ENCODE assay signal across 18 mouse cellular contexts in genomic region chr14:8102676-8103075, GRCm38 (mm10). TPM values are rescaled to one million over a fixed set of nuclear protein-coding genes. Genes with fewer than 3 reads are reported as not detected.
A peak's percentile ranks its signal among the peaks of the same experiment; 100 is the strongest.
DNase-seq lines count a peak whose midpoint lies in the region; ATAC-seq lines count a peak whose summit lies in the region.
"Had no signal": no experiment of that assay in that cellular context is flagged by ENCODE, and none has a peak within 500 bp of the region (broad histone marks: within the 10 kb centered on the region; RNA-seq: fewer than 3 reads in every experiment).

No protein-coding gene starts in this region.

- H3K27me3 ChIP-seq in kidney, embryonic 16.5 days (ENCODE audit: insufficient read depth, low read length): no peaks in the 10 kb centered on the region
- H3K27me3 ChIP-seq in stomach, embryonic 16.5 days (ENCODE audit: control insufficient read depth, insufficient read depth, low read length): no peaks in the 10 kb centered on the region
- H3K27me3 ChIP-seq in midbrain, embryonic 14.5 days (ENCODE audit: control insufficient read depth, insufficient read depth, low read length): no peaks in the 10 kb centered on the region
- H3K27me3 ChIP-seq: forebrain, embryonic 15.5 days; hindbrain, embryonic 12.5 days; limb, embryonic 13.5 days had no signal

- no peak overlapping the region for H3K9ac ChIP-seq in kidney, embryonic 16.5 days (replicated peaks; ENCODE audit: low read length)
- no peak overlapping the region for H3K9ac ChIP-seq in stomach, embryonic 16.5 days (ENCODE audit: low read length)
- no peak overlapping the region for H3K9ac ChIP-seq in midbrain, embryonic 14.5 days (replicated peaks; ENCODE audit: low read length)
- H3K9ac ChIP-seq: forebrain, embryonic 15.5 days; hindbrain, embryonic 12.5 days; limb, embryonic 13.5 days had no signal

- no peaks in the 10 kb centered on the region for H3K36me3 ChIP-seq in kidney, embryonic 16.5 days (ENCODE audit: insufficient read depth, low read length)
- H3K36me3 ChIP-seq in stomach, embryonic 16.5 days (ENCODE audit: control insufficient read depth, insufficient read depth, low read length): no peaks in the 10 kb centered on the region
- H3K36me3 ChIP-seq in midbrain, embryonic 14.5 days (ENCODE audit: control insufficient read depth, insufficient read depth, low read length): no peaks in the 10 kb centered on the region
- H3K36me3 ChIP-seq: forebrain, embryonic 15.5 days; hindbrain, embryonic 12.5 days had no signal

- peak; percentile 78 for DNase-seq in kidney, adult 11 months
- DNase-seq in lung, postnatal 36 days: peak; percentile 44
- no peak for DNase-seq in lung, postnatal 14 days
- DNase-seq in kidney, postnatal 10 days: peak; percentile 66
- no peak for DNase-seq in midbrain, embryonic 14.5 days
- DNase-seq in spleen, postnatal 36 days (ENCODE audit: low spot score in 2 of 2): no peak
- DNase-seq: adrenal gland, postnatal 14 days; cerebellum, adult 11-12 months; embryo, embryonic 11 days; right cerebral cortex, adult 18-20 months had no signal

- WGBS in kidney, embryonic 16.5 days: 74% methylated on average over 12 of the region's 12 CpGs
- WGBS in stomach, embryonic 16.5 days: 65% methylated on average over 12 of the region's 12 CpGs
- WGBS in midbrain, embryonic 14.5 days: 82% methylated on average over 12 of the region's 12 CpGs

- no peak for ATAC-seq in kidney, embryonic 16.5 days (ENCODE audit: low FRiP score, low TSS enrichment)
- no peak for ATAC-seq in stomach, embryonic 16.5 days (ENCODE audit: insufficient read depth, low FRiP score)
- ATAC-seq in midbrain, embryonic 14.5 days (ENCODE audit: low FRiP score, low TSS enrichment): no peak
- ATAC-seq: forebrain, embryonic 15.5 days; intestine, embryonic 16.5 days had no signal

- H3K9me3 ChIP-seq in kidney, embryonic 16.5 days (ENCODE audit: low read length): no peaks in the 10 kb centered on the region
- H3K9me3 ChIP-seq in stomach, embryonic 16.5 days (replicated peaks; ENCODE audit: control insufficient read depth, low read length): no peaks in the 10 kb centered on the region
- H3K9me3 ChIP-seq in midbrain, embryonic 14.5 days (ENCODE audit: control insufficient read depth, low read length): no peaks in the 10 kb centered on the region
- H3K9me3 ChIP-seq: forebrain, embryonic 15.5 days; G1E; heart, embryonic 10.5 days; hindbrain, embryonic 12.5 days; limb, embryonic 13.5 days had no signal

- H3K4me2 ChIP-seq in kidney, embryonic 16.5 days (replicated peaks; ENCODE audit: low read depth, low read length): no peak overlapping the region
- H3K4me2 ChIP-seq in stomach, embryonic 16.5 days (ENCODE audit: low read depth, low read length): 0 out of 2 replicates have a peak overlapping the region, but pooled peaks have one; percentile 0
- H3K4me2 ChIP-seq in midbrain, embryonic 14.5 days (ENCODE audit: low read length): no peak overlapping the region
- H3K4me2 ChIP-seq: forebrain, embryonic 15.5 days; hindbrain, embryonic 12.5 days; limb, embryonic 13.5 days had no signal

- no peak overlapping the region for H3K27ac ChIP-seq in kidney, embryonic 16.5 days (ENCODE audit: low read length)
- no peak overlapping the region for H3K27ac ChIP-seq in stomach, embryonic 16.5 days (ENCODE audit: low read length)
- H3K27ac ChIP-seq in midbrain, embryonic 14.5 days (replicated peaks; ENCODE audit: low read depth, low read length): no peak overlapping the region
- H3K27ac ChIP-seq: forebrain, embryonic 15.5 days; heart, embryonic 10.5 days; hindbrain, embryonic 12.5 days; limb, embryonic 13.5 days had no signal

- H3K4me1 ChIP-seq in kidney, embryonic 16.5 days (ENCODE audit: insufficient read depth, low read length): peaks cover 21% of the 10 kb centered on the region
- H3K4me1 ChIP-seq in stomach, embryonic 16.5 days (ENCODE audit: control insufficient read depth, insufficient read depth, low read length): peaks cover 12% of the 10 kb centered on the region; the same call in 1 of the 2 replicates
- H3K4me1 ChIP-seq in midbrain, embryonic 14.5 days (ENCODE audit: control insufficient read depth, insufficient read depth, low read length): peaks cover 11% of the 10 kb centered on the region

- H3K4me3 ChIP-seq in kidney, embryonic 16.5 days (ENCODE audit: low read length): no peak overlapping the region
- H3K4me3 ChIP-seq in stomach, embryonic 16.5 days (replicated peaks; ENCODE audit: low read length): no peak overlapping the region
- no peak overlapping the region for H3K4me3 ChIP-seq in midbrain, embryonic 14.5 days (replicated peaks; ENCODE audit: low read depth, low read length)
- H3K4me3 ChIP-seq: forebrain, embryonic 15.5 days; heart, embryonic 10.5 days; hindbrain, embryonic 12.5 days; limb, embryonic 13.5 days had no signal

RNA-seq across cellular contexts. Expression of gene Pxk, which starts 4.7 kb away (rescaled TPM):
- polyA plus RNA-seq in kidney, embryonic 16.5 days (2015; fragmentation: Nextera tagmentation; extraction: Ambion mirVana): 36.7 and 39.8 TPM in 2 replicates
- polyA plus RNA-seq in stomach, embryonic 16.5 days (2015; fragmentation: Nextera tagmentation; extraction: Ambion mirVana): 44.7 TPM in 2 replicates
- polyA plus RNA-seq in midbrain, embryonic 14.5 days (2014; fragmentation: Nextera tagmentation; extraction: Ambion mirVana): 48.4 and 57.1 TPM in 2 replicates

RNA-seq across cellular contexts. Expression of gene Rpp14, which starts 22.5 kb away (rescaled TPM):
- 54.1 and 58.6 TPM in 2 replicates for polyA plus RNA-seq in kidney, embryonic 16.5 days (2015; fragmentation: Nextera tagmentation; extraction: Ambion mirVana)
- polyA plus RNA-seq in stomach, embryonic 16.5 days (2015; fragmentation: Nextera tagmentation; extraction: Ambion mirVana): 47.3 and 57.0 TPM in 2 replicates
- polyA plus RNA-seq in midbrain, embryonic 14.5 days (2014; fragmentation: Nextera tagmentation; extraction: Ambion mirVana): 52.1 and 59.6 TPM in 2 replicates

Comparison
In these comparisons a context has a peak if more than half of its experiments do, and no peak if none do; other contexts are left out.
1. DNase-seq: peak in kidney, adult 11 months (single experiment), lung, postnatal 36 days (single experiment) and kidney, postnatal 10 days (single experiment); none in lung, postnatal 14 days (single experiment), midbrain, embryonic 14.5 days (single experiment) and spleen, postnatal 36 days (0 of 2).